Mouse (Mus musculus) gastrocnemius, postnatal 36 days (tissue): ENCODE measurements at regions not wholly inside any gene's neighbourhood (a gene's known extent, or its start where the extent isn't known, plus 50 kb on each side); places are given as distances from the start of the nearest gene placed in this dataset.

Experiments
- DNase-seq, 2 experiments: peaks; one replicate each; pipeline ENCODE4 v3.0.0; 2022
- intact Hi-C: fragments of 180-260 bp; cut with DNase I; formaldehyde crosslinking; loops from one replicate; pipeline ENCODE4 v1.15.1; 2025

DNA sequence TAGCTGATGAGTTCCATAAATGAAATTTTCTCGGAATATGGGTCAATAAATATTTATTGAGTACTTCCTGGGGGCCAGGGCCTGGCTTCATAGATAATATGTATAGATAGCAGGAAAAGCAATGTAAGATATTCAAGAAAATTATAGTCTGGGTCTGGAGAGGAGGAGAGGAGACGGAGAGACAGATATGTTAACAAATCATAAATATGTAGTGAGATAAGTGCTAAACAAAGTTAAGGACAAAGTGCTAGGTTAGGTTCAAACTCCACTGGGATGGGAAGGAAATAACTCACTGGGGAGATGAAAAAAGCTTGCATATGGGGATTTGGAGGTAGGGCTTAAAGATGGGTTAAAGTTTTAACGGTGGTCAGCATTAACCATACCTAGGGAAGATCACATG is 220.2 kb upstream of the Prep start:
- no peak for DNase-seq
- intact Hi-C loops, result no loop called here

GRCm38 (mm10) chr10:44846149-44846548 is 220.9 kb upstream of the Prep start:
- intact Hi-C loops, result no loop called here
- DNase-seq, result no peak

DNA sequence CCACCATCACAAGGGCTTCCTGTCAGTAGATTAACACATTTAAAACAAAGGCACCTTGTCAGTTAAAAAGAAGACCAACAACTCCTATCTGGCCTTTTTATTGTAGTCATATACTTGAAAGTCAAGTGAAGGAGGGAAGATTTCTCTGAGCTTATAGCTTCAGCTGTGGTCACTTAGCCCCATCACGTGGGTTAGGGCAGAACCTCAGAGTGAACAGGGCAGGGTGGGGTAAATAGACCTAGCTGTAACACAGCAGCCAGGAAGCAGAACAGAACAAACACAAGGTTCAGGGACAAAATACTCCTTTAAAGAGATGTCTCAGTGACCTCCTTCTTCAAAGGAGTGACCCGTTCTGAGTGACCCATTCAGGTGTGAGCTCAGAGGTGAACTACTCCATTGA is 226.6 kb upstream of the Prep start:
- intact Hi-C loops, result no loop called here
- DNase-seq, result no peak

- no peak for DNase-seq
- intact Hi-C loops, result no loop called here
Observed at GRCm38 (mm10) chr10:44832455-44832854, 234.5 kb upstream of the Prep start.

- DNase-seq, result no peak
- intact Hi-C loops, result no loop called here
Observed at GRCm38 (mm10) chr10:44826271-44826670, 240.7 kb upstream of the Prep start.

- no peak for DNase-seq
- intact Hi-C loops, result no loop called here
Observed at GRCm38 (mm10) chr10:44821666-44822065, 245.3 kb upstream of the Prep start.

DNA sequence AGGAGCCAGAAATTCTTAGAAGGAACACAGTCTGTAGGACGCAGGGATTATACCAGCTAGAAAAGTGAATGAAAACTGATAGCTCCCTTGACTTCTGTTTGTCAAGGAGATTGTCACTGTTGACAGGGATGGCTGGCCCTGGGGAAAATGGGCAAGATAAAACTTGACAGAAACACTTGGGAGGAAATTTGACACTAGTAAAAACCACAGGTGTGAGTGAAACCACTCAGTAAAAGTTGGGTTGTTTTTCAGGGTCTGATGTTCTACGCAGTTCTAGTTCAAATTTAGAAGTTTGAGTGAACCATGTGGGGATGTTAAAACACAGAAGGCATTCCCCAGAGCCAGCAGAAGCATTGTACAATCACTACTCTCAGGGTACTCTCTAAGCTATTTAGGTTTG is 246.6 kb upstream of the Prep start:
- DNase-seq, result no peak
- intact Hi-C loops, result no loop called here

- DNase-seq, result no peak
- intact Hi-C loops, result no loop called here
Observed at GRCm38 (mm10) chr10:44819361-44819760, 247.6 kb upstream of the Prep start.

- intact Hi-C loops, result no loop called here
- DNase-seq, result no peak
Observed at GRCm38 (mm10) chr10:44818615-44819014, 248.4 kb upstream of the Prep start.

GRCm38 (mm10) chr10:44796205-44796604 is 267.9 kb upstream of the Prdm1 start:
- intact Hi-C loops, result no loop called here
- DNase-seq, result no peak

DNA sequence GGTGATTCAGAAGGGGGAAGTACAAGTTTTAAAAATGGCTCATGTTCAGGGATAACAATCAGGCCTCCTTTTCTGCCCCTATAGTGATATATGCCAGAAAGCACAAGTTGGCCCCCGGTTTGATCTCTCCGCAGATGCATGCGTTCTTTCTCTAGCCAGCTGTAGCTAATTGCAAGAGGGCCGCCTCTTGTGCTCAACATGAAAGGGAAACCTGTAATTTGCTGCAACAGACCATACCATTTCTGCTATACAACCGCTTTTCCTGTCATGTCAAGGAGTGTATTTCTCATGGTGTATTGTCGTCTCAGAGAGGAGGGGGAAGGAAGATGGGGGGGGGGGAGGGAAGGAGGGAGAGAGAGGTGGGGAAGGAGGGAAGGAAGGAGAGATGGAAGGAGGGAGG is 257.1 kb upstream of the Prdm1 start:
- no peak for DNase-seq
- intact Hi-C loops, result no loop called here

GRCm38 (mm10) chr10:44780381-44780958 is 252.2 kb upstream of the Prdm1 start:
- intact Hi-C loops, result no loop called here
- no peak for DNase-seq

DNA sequence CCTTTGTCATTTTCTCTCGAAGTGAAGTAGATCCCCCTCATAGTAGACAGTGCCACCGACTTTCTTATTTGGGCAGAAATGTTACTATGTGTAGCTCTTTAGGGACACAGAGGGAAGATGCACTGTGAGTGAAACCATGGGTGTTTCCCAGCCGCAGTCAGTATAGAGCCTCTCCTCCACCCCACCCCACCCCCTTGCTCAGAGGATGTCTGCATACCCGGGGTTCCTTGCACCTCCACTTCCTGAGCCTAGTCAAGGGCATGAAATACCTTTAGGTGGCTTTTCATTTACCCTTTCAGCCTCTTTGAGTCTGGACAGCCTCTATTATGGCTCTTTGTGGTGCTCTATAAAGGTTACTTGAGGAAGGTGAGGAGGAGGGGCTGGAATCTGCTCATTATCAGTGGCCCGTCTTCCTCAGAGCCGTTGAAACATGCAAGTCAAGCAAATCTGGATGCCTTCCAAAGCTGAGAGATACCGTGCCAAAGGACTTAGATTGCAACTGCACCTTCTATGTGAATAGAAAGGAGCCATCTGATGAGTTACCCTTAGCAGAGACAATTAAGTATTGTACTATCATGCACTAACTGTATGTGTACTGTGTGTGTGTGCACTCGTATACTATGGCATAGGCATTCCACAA is 251.4 kb upstream of the Prdm1 start:
- DNase-seq, result no peak
- intact Hi-C loops, result no loop called here

- DNase-seq, result no peak
- intact Hi-C loops, result no loop called here
Observed at GRCm38 (mm10) chr10:44777214-44777613, 248.9 kb upstream of the Prdm1 start.

GRCm38 (mm10) chr10:44776175-44776574 is 247.9 kb upstream of the Prdm1 start:
- intact Hi-C loops, result no loop called here
- DNase-seq, result no peak

DNA sequence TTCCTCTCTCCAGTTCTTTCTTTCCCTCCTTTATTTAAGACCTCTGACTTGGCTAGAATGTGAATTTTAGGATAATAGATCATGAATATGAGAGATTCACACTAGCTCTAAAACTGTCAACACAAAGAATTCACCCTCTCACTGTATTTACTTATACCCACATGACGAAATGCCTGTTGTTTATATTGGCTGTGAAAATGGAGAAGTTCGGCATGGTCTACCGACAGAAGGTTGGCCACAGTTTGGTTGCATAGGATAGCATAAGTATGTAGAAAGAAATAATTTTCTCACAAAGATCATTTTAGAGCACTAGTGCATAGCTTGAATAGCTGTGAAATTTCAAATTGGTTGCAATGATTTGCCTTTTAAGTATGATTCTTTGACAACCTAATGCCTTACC is 237.2 kb upstream of the Prdm1 start:
- no peak for DNase-seq
- intact Hi-C loops, result no loop called here

GRCm38 (mm10) chr10:44763102-44763501 is 234.8 kb upstream of the Prdm1 start:
- intact Hi-C loops, result no loop called here
- no peak for DNase-seq

- no peak for DNase-seq
- intact Hi-C loops, result no loop called here
Observed at GRCm38 (mm10) chr10:44762068-44762467, 233.8 kb upstream of the Prdm1 start.

DNA sequence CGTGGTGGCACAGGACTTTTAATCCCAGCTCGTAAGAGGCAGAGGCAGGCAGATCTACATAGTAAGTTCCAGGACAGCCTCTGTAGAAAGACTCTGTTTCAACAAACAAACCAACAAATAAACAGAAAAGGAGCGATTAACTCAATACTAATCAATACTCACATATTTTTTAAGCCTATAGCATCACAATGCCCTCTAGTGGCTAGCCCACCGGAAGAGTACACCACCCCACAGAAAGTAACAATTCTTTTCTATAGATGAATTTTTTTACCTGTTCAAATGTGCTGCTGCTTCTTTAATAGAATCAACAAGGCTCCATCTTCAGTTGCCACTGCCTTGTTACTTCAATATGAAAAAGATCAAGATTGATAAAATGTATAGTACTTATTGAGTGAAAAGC is 233.0 kb upstream of the Prdm1 start:
- intact Hi-C loops, result no loop called here
- DNase-seq, result no peak

GRCm38 (mm10) chr10:44755355-44755957 is 227.2 kb upstream of the Prdm1 start:
- intact Hi-C loops, result no loop called here
- no peak for DNase-seq

DNA sequence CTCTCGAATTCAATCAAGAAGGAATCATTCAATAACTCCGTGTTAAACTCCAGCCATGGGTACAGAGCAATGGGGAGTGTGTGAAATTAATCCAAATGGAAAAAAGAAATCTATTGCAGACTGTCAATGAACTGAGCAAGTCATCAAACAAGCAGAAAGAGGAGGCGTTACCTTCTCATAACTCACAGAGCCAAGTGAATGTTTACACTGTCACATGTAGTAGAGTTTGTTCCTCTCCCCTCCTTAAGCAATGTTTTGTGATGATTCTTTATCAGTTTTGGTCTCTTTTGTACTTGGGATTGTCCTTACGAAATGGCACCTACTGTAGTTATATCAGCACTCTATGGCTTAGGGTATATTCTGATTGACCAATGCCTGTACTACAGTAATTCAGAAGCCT is 226.6 kb upstream of the Prdm1 start:
- DNase-seq, result no peak
- intact Hi-C loops, result no loop called here

GRCm38 (mm10) chr10:44752719-44753390 is 224.6 kb upstream of the Prdm1 start:
- no peak for DNase-seq
- intact Hi-C loops, result no loop called here
